In genomic region chr10:89164533-89164932, GRCm38 (mm10) we compare ENCODE assay signal across 34 mouse cellular contexts.
"Had no signal": no experiment of that assay in that cellular context is flagged by ENCODE, and none has a peak within 500 bp of the region (broad histone marks: within the 10 kb centered on the region; RNA-seq: fewer than 3 reads in every experiment).

No protein-coding gene starts in this region.

- H3K27ac ChIP-seq: heart, embryonic 10.5 days; heart, embryonic 13.5 days; heart, embryonic 15.5 days; hindbrain, embryonic 10.5 days; hindbrain, embryonic 12.5 days; hindbrain, embryonic 13.5 days; hindbrain, embryonic 14.5 days; hindbrain, embryonic 15.5 days; hindbrain, postnatal 0 days; intestine, embryonic 15.5 days; kidney, embryonic 15.5 days; layer of hippocampus, adult 2 months; left cerebral cortex, adult 2 months had no signal

- H3K9ac ChIP-seq: heart, embryonic 12.5 days; heart, embryonic 13.5 days; heart, embryonic 15.5 days; hindbrain, embryonic 12.5 days; hindbrain, embryonic 13.5 days; hindbrain, embryonic 14.5 days; hindbrain, embryonic 15.5 days; intestine, embryonic 15.5 days; kidney, embryonic 15.5 days had no signal

- H3K4me1 ChIP-seq: heart, embryonic 10.5 days; heart, embryonic 12.5 days; heart, embryonic 15.5 days; hindbrain, embryonic 10.5 days; hindbrain, embryonic 12.5 days; hindbrain, embryonic 13.5 days; hindbrain, embryonic 15.5 days; intestine, embryonic 15.5 days; kidney, embryonic 15.5 days had no signal

- H3K4me2 ChIP-seq: heart, embryonic 11.5 days; heart, embryonic 12.5 days; heart, embryonic 13.5 days; heart, embryonic 15.5 days; hindbrain, embryonic 12.5 days; hindbrain, embryonic 13.5 days; hindbrain, embryonic 14.5 days; hindbrain, embryonic 15.5 days; intestine, embryonic 15.5 days; kidney, embryonic 15.5 days had no signal

- H3K27me3 ChIP-seq: heart, embryonic 12.5 days; heart, embryonic 13.5 days; heart, embryonic 15.5 days; hindbrain, embryonic 12.5 days; hindbrain, embryonic 13.5 days; hindbrain, embryonic 15.5 days; intestine, embryonic 15.5 days; kidney, embryonic 15.5 days had no signal

- DNase-seq: heart, postnatal 10 days; heart, postnatal 14 days; heart, postnatal 36 days; heart, postnatal 4 days; kidney, adult 11 months; kidney, adult 18-20 months; kidney, adult 8-10 months; kidney, adult 9 months; kidney, postnatal 10 days; kidney, postnatal 14 days; kidney, postnatal 25 days; kidney, postnatal 36 days; kidney, postnatal 4 days; layer of hippocampus, adult 9-11 months; layer of hippocampus, postnatal 36 days had no signal

- H3K4me3 ChIP-seq: heart, embryonic 10.5 days; heart, embryonic 12.5 days; heart, embryonic 13.5 days; heart, embryonic 15.5 days; hindbrain, embryonic 10.5 days; hindbrain, embryonic 12.5 days; hindbrain, embryonic 13.5 days; hindbrain, embryonic 15.5 days; intestine, embryonic 15.5 days; kidney, embryonic 15.5 days; layer of hippocampus, adult 2 months; left cerebral cortex, adult 2 months had no signal

- H3K9me3 ChIP-seq: heart, embryonic 15.5 days; hindbrain, embryonic 10.5 days; hindbrain, embryonic 12.5 days; hindbrain, embryonic 13.5 days; hindbrain, embryonic 15.5 days; intestine, embryonic 15.5 days; kidney, embryonic 15.5 days had no signal

- ATAC-seq: hindbrain, embryonic 16.5 days; hindbrain, postnatal 0 days; inflammation-experienced regulatory T-cells, adult 6 months; intestine, embryonic 15.5 days; intestine, embryonic 16.5 days; intestine, postnatal 0 days had no signal

- H3K36me3 ChIP-seq: heart, embryonic 10.5 days; heart, embryonic 12.5 days; heart, embryonic 13.5 days; heart, embryonic 15.5 days; hindbrain, embryonic 10.5 days; hindbrain, embryonic 12.5 days; hindbrain, embryonic 13.5 days; hindbrain, embryonic 15.5 days; intestine, embryonic 15.5 days; kidney, embryonic 15.5 days had no signal
